11 mouse cellular contexts compared by ENCODE assay signal in the genomic region with DNA sequence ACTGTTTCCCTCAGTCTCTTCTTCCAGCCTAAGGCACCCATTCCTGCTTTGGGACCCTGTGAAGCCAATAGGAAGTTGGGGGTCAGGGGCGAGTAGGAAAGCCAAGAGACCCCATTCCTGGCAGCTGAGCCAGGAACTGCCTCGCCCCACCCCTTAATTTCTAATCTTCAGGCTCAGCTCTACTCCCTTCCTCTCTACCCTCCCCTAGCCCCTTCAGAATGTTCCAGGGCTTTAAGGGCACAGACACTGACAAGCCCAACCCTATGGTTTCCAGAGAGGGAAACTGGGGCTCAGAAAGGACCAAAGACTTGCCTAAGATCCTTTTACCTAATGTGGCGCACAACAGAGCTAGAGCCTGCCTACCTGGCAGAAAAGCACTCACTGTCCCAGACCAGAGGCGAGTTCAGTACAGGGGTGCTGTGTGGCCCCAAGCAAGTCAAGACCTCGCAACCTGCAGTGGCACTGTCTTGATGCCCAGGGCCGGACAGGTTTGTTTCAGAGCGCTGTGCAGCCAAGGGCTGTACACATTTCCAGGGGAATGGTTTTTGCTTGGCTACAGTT. TPM values are rescaled to one million over a fixed set of nuclear protein-coding genes. Genes with fewer than 3 reads are reported as not detected.
A peak's percentile ranks its signal among the peaks of the same experiment; 100 is the strongest.
DNase-seq lines count a peak whose midpoint lies in the region; ATAC-seq lines count a peak whose summit lies in the region.
"Had no signal": no experiment of that assay in that cellular context is flagged by ENCODE, and none has a peak within 500 bp of the region (broad histone marks: within the 10 kb centered on the region; RNA-seq: fewer than 3 reads in every experiment).

No protein-coding gene starts in this region.

- no peaks in the 10 kb centered on the region for H3K9me3 ChIP-seq in forebrain, embryonic 10.5 days
- H3K9me3 ChIP-seq in forebrain, embryonic 14.5 days (replicated peaks; ENCODE audit: control insufficient read depth, low read length): no peaks in the 10 kb centered on the region
- no peaks in the 10 kb centered on the region for H3K9me3 ChIP-seq in lung, embryonic 15.5 days
- no peaks in the 10 kb centered on the region for H3K9me3 ChIP-seq in intestine, embryonic 16.5 days (ENCODE audit: control insufficient read depth, low read length)
- no peaks in the 10 kb centered on the region for H3K9me3 ChIP-seq in stomach, embryonic 14.5 days (ENCODE audit: control insufficient read depth, low read depth, low read length)

- no peak overlapping the region for H3K9ac ChIP-seq in forebrain, embryonic 14.5 days (ENCODE audit: low read length)
- no peak overlapping the region for H3K9ac ChIP-seq in lung, embryonic 15.5 days
- peak overlapping the region; percentile 30; the same call in 1 of the 2 replicates for H3K9ac ChIP-seq in intestine, embryonic 16.5 days (ENCODE audit: low read depth, low read length)
- H3K9ac ChIP-seq in stomach, embryonic 14.5 days (replicated peaks; ENCODE audit: low read depth, low read length): no peak overlapping the region

- H3K27me3 ChIP-seq in forebrain, embryonic 10.5 days (ENCODE audit: poor library complexity, severe bottlenecking): peaks cover 41% of the 10 kb centered on the region
- peaks cover 13% of the 10 kb centered on the region; the same call in 1 of the 2 replicates for H3K27me3 ChIP-seq in forebrain, embryonic 14.5 days (replicated peaks; ENCODE audit: control insufficient read depth, insufficient read depth, low read length)
- peaks cover 19% of the 10 kb centered on the region for H3K27me3 ChIP-seq in lung, embryonic 15.5 days
- peaks cover 2% of the 10 kb centered on the region; the same call in 1 of the 2 replicates for H3K27me3 ChIP-seq in intestine, embryonic 16.5 days (replicated peaks; ENCODE audit: control insufficient read depth, insufficient read depth, low read length)
- H3K27me3 ChIP-seq in stomach, embryonic 14.5 days (ENCODE audit: control insufficient read depth, insufficient read depth, low read length): no peaks in the 10 kb centered on the region

- H3K36me3 ChIP-seq in forebrain, embryonic 10.5 days (replicated peaks): no peaks in the 10 kb centered on the region
- no peaks in the 10 kb centered on the region for H3K36me3 ChIP-seq in forebrain, embryonic 14.5 days (ENCODE audit: control insufficient read depth, insufficient read depth, low read length)
- H3K36me3 ChIP-seq in lung, embryonic 15.5 days: no peaks in the 10 kb centered on the region
- H3K36me3 ChIP-seq in intestine, embryonic 16.5 days (ENCODE audit: control insufficient read depth, insufficient read depth, low read length): no peaks in the 10 kb centered on the region
- H3K36me3 ChIP-seq in stomach, embryonic 14.5 days (ENCODE audit: control insufficient read depth, insufficient read depth, low read length): no peaks in the 10 kb centered on the region

- peak overlapping the region; percentile 8; the same call in 1 of the 2 replicates for H3K27ac ChIP-seq in forebrain, embryonic 10.5 days
- H3K27ac ChIP-seq in forebrain, embryonic 14.5 days (ENCODE audit: low read depth, low read length): no peak overlapping the region
- H3K27ac ChIP-seq in lung, embryonic 15.5 days: no peak overlapping the region
- no peak overlapping the region for H3K27ac ChIP-seq in intestine, embryonic 16.5 days (ENCODE audit: low read length)
- no peak overlapping the region for H3K27ac ChIP-seq in stomach, embryonic 14.5 days (ENCODE audit: low read length)
- H3K27ac ChIP-seq: layer of hippocampus, adult 2 months had no signal

- H3K4me2 ChIP-seq in forebrain, embryonic 14.5 days (ENCODE audit: low read length): no peak overlapping the region
- peak overlapping the region; percentile 33 for H3K4me2 ChIP-seq in lung, embryonic 15.5 days
- H3K4me2 ChIP-seq in intestine, embryonic 16.5 days (ENCODE audit: low read depth, low read length): peak overlapping the region; percentile 27; the same call in 1 of the 2 replicates
- H3K4me2 ChIP-seq in stomach, embryonic 14.5 days (replicated peaks; ENCODE audit: low read depth, low read length): peak overlapping the region; percentile 27

- 40% methylated on average over 7 of the region's 7 CpGs for WGBS in forebrain, embryonic 10.5 days
- WGBS in forebrain, embryonic 14.5 days: 44% methylated on average over 7 of the region's 7 CpGs
- WGBS in lung, embryonic 15.5 days: 50% methylated on average over 7 of the region's 7 CpGs
- WGBS in intestine, embryonic 16.5 days: 59% methylated on average over 7 of the region's 7 CpGs
- 44% methylated on average over 7 of the region's 7 CpGs for WGBS in stomach, embryonic 14.5 days

- no peak for ATAC-seq in forebrain, embryonic 14.5 days
- ATAC-seq in lung, embryonic 15.5 days (ENCODE audit: borderline replicate concordance, extremely low read depth, low FRiP score, low TSS enrichment): no peak
- ATAC-seq in intestine, embryonic 16.5 days: peak; percentile 45
- ATAC-seq in stomach, embryonic 14.5 days (ENCODE audit: insufficient number of reproducible peaks, insufficient read depth, low FRiP score, low read depth): no peak

- peak overlapping the region; percentile 21 for H3K4me3 ChIP-seq in forebrain, embryonic 10.5 days
- no peak overlapping the region for H3K4me3 ChIP-seq in forebrain, embryonic 14.5 days (ENCODE audit: low read depth, low read length)
- 0 out of 2 replicates have a peak overlapping the region, but pooled peaks have one; percentile 2 for H3K4me3 ChIP-seq in lung, embryonic 15.5 days
- H3K4me3 ChIP-seq in intestine, embryonic 16.5 days (ENCODE audit: low read length): 0 out of 2 replicates have a peak overlapping the region, but pooled peaks have one; percentile 13
- no peak overlapping the region; the same call in 1 of the 2 replicates for H3K4me3 ChIP-seq in stomach, embryonic 14.5 days (ENCODE audit: low read depth, low read length)
- H3K4me3 ChIP-seq: layer of hippocampus, adult 2 months had no signal

- peaks cover 17% of the 10 kb centered on the region for H3K4me1 ChIP-seq in forebrain, embryonic 10.5 days
- no peaks in the 10 kb centered on the region for H3K4me1 ChIP-seq in forebrain, embryonic 14.5 days (ENCODE audit: control insufficient read depth, insufficient read depth, low read length)
- H3K4me1 ChIP-seq in lung, embryonic 15.5 days: peaks cover 17% of the 10 kb centered on the region; the same call in 1 of the 2 replicates
- H3K4me1 ChIP-seq in intestine, embryonic 16.5 days (ENCODE audit: control insufficient read depth, insufficient read depth, low read length): peaks cover 8% of the 10 kb centered on the region
- peaks cover 5% of the 10 kb centered on the region; the same call in 1 of the 2 replicates for H3K4me1 ChIP-seq in stomach, embryonic 14.5 days (ENCODE audit: control insufficient read depth, insufficient read depth, low read length)

- DNase-seq in forebrain, embryonic 10.5 days (ENCODE audit: extremely low spot score, low spot score): no peak
- no peak for DNase-seq in forebrain, embryonic 14.5 days (ENCODE audit: low spot score)
- no peak for DNase-seq in lung, postnatal 36 days
- DNase-seq in thymus, postnatal 25 days: no peak
- DNase-seq in gastrocnemius, postnatal 10 days: no peak

RNA-seq across cellular contexts. Expression of a gene that starts 5.6 kb away (rescaled TPM):
- polyA plus RNA-seq in forebrain, embryonic 10.5 days (2016; fragmentation: Nextera tagmentation; extraction: Ambion mirVana): 10.6 and 14.5 TPM in 2 replicates
- polyA plus RNA-seq in forebrain, embryonic 14.5 days (2014; fragmentation: Nextera tagmentation; extraction: Ambion mirVana): 0.85 and 0.99 TPM in 2 replicates
- polyA plus RNA-seq in lung, embryonic 15.5 days (2015; fragmentation: Nextera tagmentation; extraction: Ambion mirVana): 2.3 and 5.4 TPM in 2 replicates
- 3.6 and 10.1 TPM in 2 replicates for polyA plus RNA-seq in intestine, embryonic 16.5 days (2015; fragmentation: Nextera tagmentation; extraction: Ambion mirVana)
- polyA plus RNA-seq in stomach, embryonic 14.5 days (2014; fragmentation: Nextera tagmentation; extraction: Ambion mirVana): 1.2 and 1.6 TPM in 2 replicates
- total RNA-seq in gastrocnemius, postnatal 10 days (2021): 1 to 10 TPM in 1 of 2 experiments, under 1 TPM in 1; 0.26 to 1.4 TPM
- total RNA-seq: granulocyte monocyte progenitor cell, adult 5-6 weeks; layer of hippocampus, adult 2 months; neutrophil, adult 5-6 weeks had no signal

RNA-seq across cellular contexts. Expression of a gene that starts 16.8 kb away (rescaled TPM):
- 33.0 and 35.0 TPM in 2 replicates for polyA plus RNA-seq in forebrain, embryonic 10.5 days (2016; fragmentation: Nextera tagmentation; extraction: Ambion mirVana)
- 81.9 and 92.5 TPM in 2 replicates for polyA plus RNA-seq in forebrain, embryonic 14.5 days (2014; fragmentation: Nextera tagmentation; extraction: Ambion mirVana)
- 36.1 and 39.9 TPM in 2 replicates for polyA plus RNA-seq in lung, embryonic 15.5 days (2015; fragmentation: Nextera tagmentation; extraction: Ambion mirVana)
- polyA plus RNA-seq in intestine, embryonic 16.5 days (2015; fragmentation: Nextera tagmentation; extraction: Ambion mirVana): 22.5 and 25.7 TPM in 2 replicates
- polyA plus RNA-seq in stomach, embryonic 14.5 days (2014; fragmentation: Nextera tagmentation; extraction: Ambion mirVana): 46.1 and 48.4 TPM in 2 replicates
- total RNA-seq in gastrocnemius, postnatal 10 days (2021): 10 to 100 TPM; 16.7 to 22.2 TPM

RNA-seq across cellular contexts. Expression of a gene that starts 44.9 kb away (rescaled TPM):
- polyA plus RNA-seq in forebrain, embryonic 10.5 days (2016; fragmentation: Nextera tagmentation; extraction: Ambion mirVana): 107 and 112 TPM in 2 replicates
- polyA plus RNA-seq in forebrain, embryonic 14.5 days (2014; fragmentation: Nextera tagmentation; extraction: Ambion mirVana): 166 and 178 TPM in 2 replicates
- 172 and 184 TPM in 2 replicates for polyA plus RNA-seq in lung, embryonic 15.5 days (2015; fragmentation: Nextera tagmentation; extraction: Ambion mirVana)
- 146 and 155 TPM in 2 replicates for polyA plus RNA-seq in intestine, embryonic 16.5 days (2015; fragmentation: Nextera tagmentation; extraction: Ambion mirVana)
- 180 and 186 TPM in 2 replicates for polyA plus RNA-seq in stomach, embryonic 14.5 days (2014; fragmentation: Nextera tagmentation; extraction: Ambion mirVana)
- total RNA-seq in gastrocnemius, postnatal 10 days (2021): 10 to 100 TPM; 49.9 to 55.1 TPM

RNA-seq across cellular contexts. Expression of a gene that starts 53.5 kb away (rescaled TPM):
- polyA plus RNA-seq in forebrain, embryonic 10.5 days (2016; fragmentation: Nextera tagmentation; extraction: Ambion mirVana): 278 and 295 TPM in 2 replicates
- 363 and 474 TPM in 2 replicates for polyA plus RNA-seq in forebrain, embryonic 14.5 days (2014; fragmentation: Nextera tagmentation; extraction: Ambion mirVana)
- polyA plus RNA-seq in lung, embryonic 15.5 days (2015; fragmentation: Nextera tagmentation; extraction: Ambion mirVana): 369 and 412 TPM in 2 replicates
- polyA plus RNA-seq in intestine, embryonic 16.5 days (2015; fragmentation: Nextera tagmentation; extraction: Ambion mirVana): 462 and 467 TPM in 2 replicates
- polyA plus RNA-seq in stomach, embryonic 14.5 days (2014; fragmentation: Nextera tagmentation; extraction: Ambion mirVana): 506 and 565 TPM in 2 replicates
- 100 to 1,000 TPM in 1 of 2 experiments, 10 to 100 TPM in 1; 91.9 to 142 TPM for total RNA-seq in gastrocnemius, postnatal 10 days (2021)

Comparison
In these comparisons a context has a peak if more than half of its experiments do, and no peak if none do; other contexts are left out.
1. H3K4me3 ChIP-seq: peak in forebrain, embryonic 10.5 days (single experiment), lung, embryonic 15.5 days (single experiment) and intestine, embryonic 16.5 days (single experiment); none in forebrain, embryonic 14.5 days (single experiment) and stomach, embryonic 14.5 days (single experiment).